Mouse (Mus musculus) CH12F3 (cell line): ENCODE measurements around the gene Ehd2.

Experiments used
- in situ Hi-C: fragments of 300-500 bp; cut with MboI; formaldehyde crosslinking; loops from 2 replicates; pipeline ENCODE4 v1.14.3; 2020; ENCODE audit warnings: low sequenced_read_pairs

Ehd2 gene

DNA sequence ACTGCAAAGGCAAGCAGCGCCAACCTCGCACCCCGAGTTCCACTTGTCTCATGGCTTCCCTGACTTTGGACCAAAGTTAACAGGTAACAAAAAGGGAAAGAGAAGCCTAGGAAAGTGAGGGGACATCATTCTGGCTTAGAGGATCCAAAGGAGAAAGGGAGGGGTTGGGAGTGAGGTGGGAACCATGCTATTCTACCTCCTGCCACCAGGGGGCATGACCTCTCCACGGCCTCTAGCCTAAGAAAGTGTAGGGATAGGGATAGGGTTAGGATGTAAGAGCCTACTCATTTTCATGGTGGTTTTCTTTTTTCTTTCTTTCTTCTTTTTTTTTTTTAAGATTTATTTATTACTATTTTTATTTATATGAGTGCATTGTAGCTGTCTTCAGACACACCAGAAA is 8.5 kb upstream of the Ehd2 start:
- in situ Hi-C loops = no loop called here

DNA sequence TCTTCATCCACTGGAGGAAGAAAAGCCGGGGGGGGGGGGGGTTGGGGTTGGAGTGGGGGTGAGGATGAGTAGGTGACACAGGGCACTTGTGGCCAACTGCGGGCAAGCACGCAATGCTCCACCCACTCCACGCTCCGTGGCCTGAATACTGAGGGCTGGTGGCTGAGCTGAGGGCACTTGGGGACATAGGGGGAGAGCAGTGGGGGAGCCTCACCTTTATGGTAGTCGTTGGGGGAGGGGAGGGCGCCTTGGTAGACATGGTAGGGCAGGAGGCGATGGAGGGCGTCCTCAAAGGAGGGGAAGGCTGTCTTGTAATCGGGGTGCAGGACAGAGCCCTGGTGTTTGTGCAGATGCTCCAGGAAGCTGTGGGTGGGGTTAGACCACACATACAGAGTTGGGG is 8.1 kb upstream of the Ehd2 start:
- in situ Hi-C loops = no loop called here

DNA sequence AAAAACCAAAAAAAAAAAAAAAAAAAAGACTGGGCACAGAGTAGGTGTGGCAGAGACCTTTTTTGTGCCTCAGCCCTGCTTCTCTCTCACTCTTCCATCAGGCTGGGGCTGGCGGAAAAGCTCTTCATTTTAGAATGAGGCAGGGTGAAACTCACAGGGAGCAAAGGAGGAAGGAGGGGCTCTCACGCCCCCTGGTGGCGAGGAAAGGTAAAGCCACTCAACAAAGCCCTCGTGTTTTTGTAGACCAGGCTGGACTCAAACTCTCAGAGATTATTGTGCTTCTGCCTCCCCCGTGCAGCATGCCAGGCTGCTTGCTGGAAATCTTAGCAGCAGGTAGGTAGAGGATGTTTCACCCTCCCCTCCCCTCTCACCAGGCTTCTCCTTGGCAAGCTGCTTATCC is 7.3 kb upstream of the Ehd2 start:
- in situ Hi-C loops = no loop called here

DNA sequence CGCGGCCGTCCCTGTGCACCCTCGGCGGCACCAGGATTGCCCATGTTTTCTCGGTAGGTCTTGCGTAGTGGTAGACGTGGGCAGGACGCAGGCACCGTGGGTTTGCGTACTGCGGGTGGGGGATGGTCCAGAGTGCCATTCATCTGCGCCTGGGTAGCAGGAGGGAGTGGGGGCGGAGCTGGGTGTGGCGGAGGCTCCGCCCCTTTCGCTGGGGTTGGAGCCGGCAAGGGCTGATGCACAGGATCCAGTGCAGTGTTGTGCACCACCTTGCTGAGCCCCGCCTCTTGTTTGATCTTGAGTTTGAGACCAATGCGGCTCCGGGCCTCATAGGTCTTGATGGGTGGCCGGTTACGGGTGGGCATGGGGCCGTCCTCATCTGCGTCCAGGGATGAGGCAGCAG is 4.9 kb upstream of the Ehd2 start:
- in situ Hi-C loops = no loop called here

DNA sequence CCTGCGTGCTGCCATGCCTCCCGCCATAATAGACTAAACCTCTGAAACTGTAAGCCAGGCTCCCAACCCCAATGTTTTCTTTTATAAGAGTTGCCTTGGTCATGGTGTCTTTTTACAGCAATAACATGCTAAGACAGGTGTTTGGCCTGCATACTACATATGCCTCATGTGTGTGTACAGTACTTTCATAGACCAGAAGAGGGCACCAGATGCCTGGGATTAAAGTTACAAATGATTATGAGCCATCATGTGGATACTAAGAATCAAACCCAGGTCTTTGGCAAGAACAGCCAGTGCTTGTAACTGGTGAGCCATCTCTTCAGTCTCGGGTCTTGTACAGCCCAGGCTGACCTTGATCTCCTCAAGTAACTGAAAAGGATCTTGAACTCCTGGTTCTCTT is 2.3 kb upstream of the Ehd2 start:
- in situ Hi-C loops = no loop called here

DNA sequence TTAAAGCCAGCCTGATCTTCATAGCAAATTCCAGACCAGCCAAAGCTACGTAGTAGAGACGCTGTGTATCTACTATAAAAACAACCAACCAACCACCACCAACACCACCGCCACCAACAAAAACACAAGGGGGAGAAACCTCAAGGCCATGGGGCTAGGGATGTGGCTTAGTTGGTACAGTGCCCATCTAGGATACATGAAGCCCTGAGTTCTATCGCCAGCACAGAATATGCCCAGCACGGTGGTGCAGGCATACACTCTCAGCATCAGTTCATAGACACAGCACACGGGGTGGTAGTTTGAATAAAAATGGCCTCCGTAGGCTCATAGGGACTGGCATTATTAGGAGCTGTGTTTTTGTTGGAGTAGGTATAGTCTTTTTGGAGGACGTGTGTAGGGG is 955 bp upstream of the Ehd2 start:
- in situ Hi-C loops = no loop called here

DNA sequence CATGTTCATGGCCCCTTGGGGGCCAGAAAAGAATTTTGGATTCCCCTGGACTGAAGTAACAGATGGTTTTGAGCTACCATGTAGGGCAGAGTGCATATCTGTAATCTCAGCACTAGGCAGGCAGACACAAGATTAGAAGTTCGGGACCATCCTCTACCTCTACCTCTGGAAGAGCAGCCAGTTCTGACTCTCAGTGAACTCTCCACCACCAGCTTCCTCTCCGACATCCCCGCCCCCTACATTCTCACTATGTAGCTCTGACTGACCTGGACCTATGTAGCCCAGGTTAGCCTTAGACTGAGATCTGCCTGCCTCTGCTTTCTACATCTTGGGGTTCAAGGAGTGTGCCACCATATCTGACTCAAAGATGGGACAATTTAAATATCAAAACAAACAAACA is 878 bp downstream of the Ehd2 start:
- in situ Hi-C loops = no loop called here

DNA sequence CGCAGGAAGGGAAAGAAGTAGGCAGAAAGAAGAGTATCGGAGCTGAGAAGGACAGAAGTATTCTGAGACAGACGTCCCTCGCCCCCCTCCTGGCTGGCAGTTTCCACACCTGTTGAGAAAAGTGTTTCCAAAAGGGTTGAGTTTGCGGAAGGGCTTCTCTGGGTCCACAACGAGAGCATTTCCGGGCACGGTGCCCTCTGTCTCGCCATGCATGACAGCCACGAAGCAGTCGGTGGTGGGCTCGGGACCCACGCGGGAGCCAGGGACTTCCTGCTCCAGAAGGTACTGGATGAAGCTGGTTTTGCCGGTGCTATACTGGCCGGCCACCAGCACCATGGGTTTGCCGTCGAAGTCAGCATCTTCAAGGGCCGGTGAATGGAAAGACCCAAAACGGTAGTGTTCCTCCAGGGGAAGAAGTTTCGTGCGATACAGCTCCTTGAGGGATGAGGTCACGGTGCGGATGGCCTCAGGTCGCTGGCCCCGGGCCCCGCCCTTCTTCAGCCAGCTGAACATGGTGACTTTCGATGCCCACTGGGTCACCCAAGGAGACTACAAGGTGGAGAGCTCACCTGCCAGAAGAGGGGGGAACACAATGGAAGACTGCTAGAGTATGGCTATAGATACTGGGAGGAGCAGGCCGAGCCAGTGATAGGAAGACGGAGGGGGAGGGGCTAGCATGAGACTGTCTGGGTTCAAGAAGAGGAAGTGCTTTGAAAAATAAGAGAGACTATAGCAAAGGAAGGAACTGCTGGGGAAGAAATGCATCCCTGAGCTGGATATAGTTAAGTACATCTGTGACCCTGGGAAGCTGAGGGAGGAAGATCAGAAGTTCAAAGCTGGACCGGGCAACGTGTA is 3.3 kb downstream of the Ehd2 start:
- in situ Hi-C loops = no loop called here

DNA sequence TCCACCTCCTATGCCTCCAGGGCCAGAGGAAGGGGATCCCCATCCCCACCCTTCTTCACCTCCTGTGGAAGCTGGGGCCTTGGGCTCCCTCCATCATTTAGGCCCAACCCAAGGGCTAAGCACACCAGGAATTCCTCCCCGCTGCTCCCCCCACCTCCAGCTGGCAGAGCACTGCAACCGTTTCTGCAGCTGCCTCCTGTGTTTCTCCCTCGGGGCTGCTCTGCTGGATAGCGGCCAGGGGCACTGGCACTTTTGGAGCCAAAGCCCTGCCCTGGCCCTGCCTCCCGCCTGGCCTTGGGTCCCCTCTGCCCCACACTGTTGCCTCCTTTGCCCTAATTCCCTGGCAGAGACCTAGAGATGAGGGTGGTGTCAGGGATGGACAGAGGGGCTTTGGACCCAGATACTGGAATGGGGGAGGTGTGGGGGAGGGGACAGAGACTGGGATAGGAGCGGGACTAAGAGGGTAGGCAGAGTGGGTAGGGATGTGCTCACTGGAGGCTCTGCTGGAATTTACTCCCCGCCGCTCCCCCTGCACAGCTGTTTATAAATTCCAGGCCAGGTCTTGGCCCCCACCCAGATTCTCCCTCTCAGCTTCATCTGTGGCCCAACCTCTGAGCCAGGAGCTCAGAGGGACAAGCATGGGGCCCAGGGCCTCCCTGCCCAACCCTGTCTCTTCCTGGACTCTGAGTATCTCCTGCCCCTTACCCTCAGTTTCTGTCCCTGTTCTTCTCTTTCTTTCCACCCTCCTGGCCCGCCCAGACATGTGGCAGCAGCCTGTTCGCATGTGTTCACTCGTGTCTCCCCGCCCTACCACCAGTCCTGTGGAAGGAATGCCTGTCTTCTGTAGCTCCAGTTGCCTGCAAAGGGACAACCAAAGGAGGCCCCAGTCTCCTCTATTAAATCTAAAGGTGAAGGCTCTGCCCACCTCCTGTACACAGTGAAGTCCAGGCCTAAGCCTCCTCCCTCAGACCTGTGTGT is 4.8 kb downstream of the Ehd2 start:
- in situ Hi-C loops = no loop called here

DNA sequence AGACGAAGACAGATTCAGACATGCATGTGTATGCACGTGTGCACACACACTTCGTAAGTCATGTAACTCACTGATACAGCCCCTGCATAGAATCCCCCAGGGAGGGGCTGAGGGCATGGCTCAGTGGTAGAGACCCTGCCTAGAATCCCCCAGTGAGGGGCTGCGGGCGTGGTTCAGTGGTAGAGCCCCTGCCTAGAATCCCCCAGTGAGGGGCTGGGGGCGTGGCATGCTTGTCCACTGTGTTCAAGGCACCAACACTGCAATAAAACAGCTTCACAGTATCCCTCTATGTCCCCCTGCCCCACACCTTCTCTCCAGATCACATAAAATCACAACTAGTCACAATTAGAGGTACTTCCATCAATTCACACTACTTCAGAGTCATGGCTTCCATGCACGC is 5.6 kb downstream of the Ehd2 start:
- in situ Hi-C loops = no loop called here

DNA sequence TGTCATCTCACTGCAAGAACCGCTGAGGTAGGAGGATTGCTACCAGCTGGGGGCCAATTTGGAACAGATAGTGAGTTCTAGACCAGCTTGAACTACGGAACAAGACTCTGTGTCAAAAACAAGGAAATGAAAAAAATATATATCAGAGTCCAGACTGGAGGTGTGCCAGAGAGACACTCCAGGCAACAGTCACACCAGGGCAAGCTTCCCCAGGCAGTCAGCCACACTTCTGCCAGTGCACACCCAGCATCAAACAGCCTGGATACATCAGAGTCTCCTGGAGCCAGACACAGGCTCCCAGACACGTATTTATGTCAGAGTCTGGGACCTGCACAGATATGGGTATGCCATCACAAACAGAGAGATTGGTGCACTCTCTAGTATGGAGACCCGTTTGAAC is 6.1 kb downstream of the Ehd2 start:
- in situ Hi-C loops = no loop called here

DNA sequence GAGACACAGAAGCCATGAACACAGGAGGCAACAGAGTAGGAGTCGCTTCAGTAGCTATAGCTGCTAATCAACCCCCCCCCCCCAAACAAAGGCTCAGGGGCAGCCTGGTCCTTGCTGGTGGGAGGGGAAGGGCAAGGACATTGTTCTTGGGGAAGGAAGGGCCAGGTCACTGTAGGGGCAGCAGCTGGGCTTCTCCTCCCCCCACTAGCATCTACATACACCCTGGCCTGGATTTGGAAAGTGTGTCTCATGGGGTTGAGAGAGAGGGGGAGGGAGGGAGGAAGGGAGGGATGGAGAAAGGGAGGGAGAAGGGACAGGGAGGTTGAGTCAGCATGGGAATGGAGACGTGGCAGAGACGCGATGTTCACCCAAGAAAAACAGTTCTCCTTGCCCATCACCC is 6.7 kb downstream of the Ehd2 start:
- in situ Hi-C loops = no loop called here

DNA sequence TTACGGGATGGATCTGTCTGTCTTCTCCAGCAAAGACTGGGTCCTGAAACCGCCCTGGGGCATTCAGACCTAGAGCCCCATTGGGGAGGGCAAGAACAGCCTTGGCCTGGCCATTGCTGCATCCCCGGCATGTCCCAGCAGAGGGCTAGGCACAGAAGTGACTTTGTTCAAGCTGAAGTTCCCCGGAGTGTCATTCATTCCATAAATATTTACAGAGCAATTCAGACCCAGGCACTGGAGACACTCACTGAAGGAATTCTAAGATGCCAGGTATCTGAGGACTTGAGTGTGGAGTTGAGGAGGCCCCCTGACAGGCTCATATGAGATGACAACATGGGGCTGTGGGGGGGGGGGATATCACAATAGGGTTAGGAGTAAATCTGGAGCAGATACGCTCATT is 11.2 kb downstream of the Ehd2 start:
- in situ Hi-C loops = no loop called here

DNA sequence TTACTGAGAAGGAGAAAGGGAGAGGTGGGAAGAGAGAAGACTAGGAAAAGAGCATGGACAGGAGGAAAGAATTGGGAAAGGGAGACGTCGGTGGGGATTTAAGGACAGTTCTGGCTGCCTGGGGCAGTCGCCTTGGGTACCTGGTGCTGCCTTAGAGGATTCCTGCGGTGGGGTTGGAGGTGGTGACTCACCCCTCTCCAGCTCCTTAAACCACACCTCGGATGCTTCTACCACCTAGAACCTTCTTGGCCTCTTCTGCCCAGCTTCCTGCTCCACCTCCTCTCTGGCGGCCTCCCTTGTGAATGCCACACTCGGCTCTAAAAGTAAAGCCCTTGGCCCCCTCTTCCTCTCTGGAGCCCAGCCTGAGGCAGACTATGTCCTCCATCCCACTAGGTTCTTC is 11.9 kb downstream of the Ehd2 start:
- in situ Hi-C loops = no loop called here

DNA sequence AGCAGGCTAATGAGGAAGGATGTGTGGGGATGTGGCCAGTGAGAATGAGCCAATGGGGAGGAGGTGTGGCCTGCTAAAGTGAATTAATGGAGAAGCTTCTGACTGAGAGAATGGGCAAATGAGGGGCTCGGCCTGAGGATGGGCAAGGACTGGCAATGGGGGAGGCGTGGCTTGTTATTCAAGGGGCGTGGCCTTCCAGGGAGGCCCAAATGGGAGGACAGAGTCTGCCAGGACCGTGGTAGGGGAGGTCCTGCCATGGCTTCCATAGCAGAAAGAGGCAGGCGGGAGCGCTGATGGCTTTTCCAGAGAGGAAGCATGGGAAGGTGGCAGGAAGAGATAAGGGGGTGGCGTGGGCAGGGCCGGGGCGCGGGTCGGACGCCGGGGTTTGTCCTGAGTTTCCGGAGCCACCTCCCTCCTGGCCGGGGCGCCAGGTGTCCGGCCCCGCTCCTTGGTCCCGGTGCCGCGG is 12.4 kb downstream of the Ehd2 start:
- in situ Hi-C loops = no loop called here

DNA sequence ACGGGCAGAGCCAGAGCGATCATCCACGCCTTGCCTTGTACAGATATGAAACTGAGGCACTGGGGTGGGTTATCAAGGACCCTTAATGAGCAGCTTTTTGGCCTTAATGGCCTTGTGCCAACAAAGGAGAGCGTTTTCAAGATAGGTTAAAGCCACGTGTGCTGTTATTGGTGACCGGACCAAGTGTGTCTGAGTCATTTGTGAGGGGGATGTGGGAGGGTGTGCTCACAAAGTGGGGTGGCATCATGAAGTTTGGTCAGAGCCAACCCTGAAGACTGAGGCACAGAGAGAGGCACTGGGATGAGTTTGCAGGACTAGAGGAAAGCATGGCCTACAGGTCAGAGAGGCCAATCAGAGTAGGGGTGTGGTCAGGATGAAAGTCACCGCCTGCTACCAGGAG is 12.9 kb downstream of the Ehd2 start:
- in situ Hi-C loops = no loop called here

DNA sequence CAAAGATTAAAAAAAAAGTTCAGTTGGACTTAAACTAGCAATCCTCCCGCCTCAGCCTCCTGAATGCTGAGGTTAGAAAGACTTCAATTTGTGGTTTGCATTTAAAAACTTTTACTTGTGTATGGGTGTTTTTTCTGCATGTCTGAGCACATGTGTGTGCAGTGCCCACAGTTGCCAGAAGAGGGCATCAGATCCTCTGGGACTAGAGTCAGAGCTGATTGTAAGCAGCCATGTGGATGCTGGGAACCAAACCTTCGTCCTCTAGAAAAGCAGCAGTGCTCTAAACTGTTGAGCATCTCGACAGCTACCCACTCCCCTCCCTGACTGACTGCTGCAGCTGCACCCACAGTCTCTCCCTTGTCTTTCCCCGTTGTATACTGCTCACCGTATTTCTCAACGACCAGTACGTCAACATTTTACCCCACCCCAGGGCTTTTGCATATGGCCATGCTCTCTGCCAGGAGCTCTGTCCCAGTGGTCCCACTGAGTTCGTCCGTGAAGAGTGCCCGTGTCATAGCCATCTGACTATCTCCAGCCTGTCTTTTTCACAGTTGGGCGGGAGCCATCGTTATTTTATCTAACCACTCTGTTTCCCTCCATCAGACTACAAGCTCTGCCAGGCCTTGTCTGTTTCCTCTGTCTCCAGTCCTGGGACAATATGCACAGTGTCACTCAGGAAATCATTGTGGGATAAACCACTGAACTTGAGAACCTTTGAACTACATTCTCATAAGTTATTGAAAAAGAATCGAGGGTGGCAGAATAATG is 13.9 kb downstream of the Ehd2 start:
- in situ Hi-C loops = no loop called here

DNA sequence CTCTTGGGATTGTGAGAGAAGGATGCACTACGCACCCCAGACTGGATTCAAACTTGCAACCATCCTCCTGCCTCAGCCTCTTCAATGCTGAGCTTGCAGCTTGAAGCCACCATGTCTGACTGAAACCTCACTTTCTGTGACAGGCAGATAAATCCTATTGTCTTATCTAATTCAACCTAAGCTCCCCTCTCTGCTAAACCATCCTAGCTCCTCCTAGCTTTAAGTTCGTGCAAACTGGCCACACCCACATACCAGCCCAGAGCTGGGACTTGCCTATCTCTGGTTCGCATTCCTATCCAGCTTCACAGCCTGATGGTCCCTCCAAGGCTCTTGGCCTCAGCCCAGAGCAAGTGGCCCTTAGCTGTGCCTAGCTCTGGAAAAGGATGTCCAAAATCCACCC is 15.0 kb downstream of the Ehd2 start:
- in situ Hi-C loops = no loop called here

DNA sequence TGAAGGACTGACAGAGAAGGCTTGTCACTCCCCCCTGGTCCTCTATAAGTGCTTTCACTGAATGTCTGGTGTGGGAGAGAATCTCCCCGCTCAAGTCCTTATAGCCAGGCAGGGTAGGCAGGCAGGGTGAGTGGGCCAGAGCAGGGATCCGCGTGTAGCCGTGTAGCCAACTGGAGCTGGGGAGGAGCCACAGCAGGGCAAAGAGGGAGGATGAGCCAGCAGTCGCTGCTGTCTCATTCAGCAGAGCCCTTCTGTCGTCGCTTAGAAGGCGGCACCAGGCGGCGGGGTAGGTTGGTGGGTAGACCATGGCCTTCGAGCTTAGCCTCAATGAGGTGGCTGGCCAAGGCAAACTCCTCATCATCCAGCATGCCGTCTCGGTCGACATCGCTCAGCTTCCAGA is 17.4 kb downstream of the Ehd2 start:
- in situ Hi-C loops = no loop called here

DNA sequence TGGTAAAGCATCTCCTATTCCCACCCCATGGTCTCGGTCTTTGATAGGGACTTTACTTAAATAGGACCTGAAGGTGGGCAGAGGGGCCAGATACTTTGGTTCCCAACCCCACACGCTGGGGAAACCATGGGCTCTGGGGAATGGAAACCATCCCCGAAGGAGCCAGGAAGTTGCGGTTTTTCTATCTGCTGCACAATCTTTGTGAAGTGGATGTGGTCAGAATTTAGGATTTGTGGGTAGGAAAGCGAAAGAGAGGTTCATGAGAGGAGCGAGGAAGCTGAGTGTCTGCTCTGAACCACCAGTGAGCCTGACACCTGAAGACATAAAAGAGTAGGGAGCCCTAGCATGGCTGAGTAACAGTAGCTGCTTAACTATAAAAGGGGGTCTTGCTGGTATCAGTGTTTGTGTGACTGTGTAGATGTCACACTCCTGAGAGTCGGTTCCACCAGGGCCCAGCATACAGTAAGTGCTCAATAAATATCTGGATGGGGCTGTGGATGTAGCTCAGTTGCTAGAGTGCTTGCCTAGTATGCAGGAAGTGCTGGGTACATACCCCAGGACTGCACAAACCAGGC is 18.1 kb downstream of the Ehd2 start:
- in situ Hi-C loops = no loop called here
